Mouse (Mus musculus) urinary bladder, postnatal 10 days (tissue): ENCODE measurements around the gene Pde4dip.
A peak's percentile ranks its signal among the peaks of the same experiment; 100 is the strongest.

Experiments used
- DNase-seq: peaks from one replicate; pipeline ENCODE4 v3.0.0; 2022; ENCODE audit warnings: low spot score

Gene Pde4dip

GRCm38 (mm10) chr3:97801178-97801699, 87.3 kb downstream of the Pde4dip start:
- DNase-seq = no peak

GRCm38 (mm10) chr3:97800657-97801056, 87.8 kb downstream of the Pde4dip start:
- no peak for DNase-seq

GRCm38 (mm10) chr3:97800004-97800403, 88.5 kb downstream of the Pde4dip start:
- no peak for DNase-seq

GRCm38 (mm10) chr3:97799267-97799666, 89.2 kb downstream of the Pde4dip start:
- no peak for DNase-seq

- no peak for DNase-seq
Observed at GRCm38 (mm10) chr3:97797371-97797770, 91.1 kb downstream of the Pde4dip start.

GRCm38 (mm10) chr3:97793995-97794394, 94.5 kb downstream of the Pde4dip start:
- no peak for DNase-seq

- DNase-seq = no peak
Observed at GRCm38 (mm10) chr3:97790150-97790549, 98.4 kb downstream of the Pde4dip start.

GRCm38 (mm10) chr3:97789317-97789716, 99.2 kb downstream of the Pde4dip start:
- DNase-seq = no peak

GRCm38 (mm10) chr3:97776195-97776594, 112.3 kb downstream of the Pde4dip start:
- no peak for DNase-seq

GRCm38 (mm10) chr3:97775742-97776141, 112.8 kb downstream of the Pde4dip start:
- DNase-seq = no peak

- no peak for DNase-seq
Observed at GRCm38 (mm10) chr3:97774861-97775260, 113.6 kb downstream of the Pde4dip start.

GRCm38 (mm10) chr3:97767771-97768762, 120.4 kb downstream of the Pde4dip start:
- peak; percentile 68 for DNase-seq

- DNase-seq = no peak
Observed at GRCm38 (mm10) chr3:97767041-97767770, 121.3 kb downstream of the Pde4dip start.

- DNase-seq = no peak
Observed at GRCm38 (mm10) chr3:97766459-97766858, 122.0 kb downstream of the Pde4dip start.

- no peak for DNase-seq
Observed at GRCm38 (mm10) chr3:97764152-97764551, 124.4 kb downstream of the Pde4dip start.

GRCm38 (mm10) chr3:97761951-97762350, 126.6 kb downstream of the Pde4dip start:
- no peak for DNase-seq

- no peak for DNase-seq
Observed at GRCm38 (mm10) chr3:97761168-97761567, 127.3 kb downstream of the Pde4dip start.

- no peak for DNase-seq
Observed at GRCm38 (mm10) chr3:97759846-97760245, 128.7 kb downstream of the Pde4dip start.

- no peak for DNase-seq
Observed at GRCm38 (mm10) chr3:97757501-97757900, 131.0 kb downstream of the Pde4dip start.

GRCm38 (mm10) chr3:97756283-97757074, 132.0 kb downstream of the Pde4dip start:
- DNase-seq = no peak

GRCm38 (mm10) chr3:97755411-97755810, 133.1 kb downstream of the Pde4dip start:
- DNase-seq = no peak

GRCm38 (mm10) chr3:97752901-97753300, 135.6 kb downstream of the Pde4dip start:
- no peak for DNase-seq
